Mouse (Mus musculus) heart, embryonic 10.5 days (tissue): Measurements from ENCODE around the gene Slc41a3. TPM values are rescaled to one million over a fixed set of nuclear protein-coding genes. Genes with fewer than 3 reads are reported as not detected.

Source experiments
- DNase-seq: peaks from one replicate; pipeline ENCODE4 v3.0.0-alpha.2; 2017; ENCODE audit warnings: low spot score
- H3K27ac ChIP-seq: fragments of 300-500 bp; sonication (generic); 2 replicates; pipeline ENCODE4 v1.5.1; 2016; ENCODE audit warnings: mild to moderate bottlenecking
- H3K27me3 ChIP-seq: fragments of 300-500 bp; sonication (generic); 2 replicates; pipeline ENCODE4 v1.6.1; 2016; ENCODE audit warnings: mild to moderate bottlenecking; ENCODE audit not compliant: poor library complexity, insufficient read depth, severe bottlenecking
- H3K36me3 ChIP-seq: fragments of 300-500 bp; sonication (generic); 2 replicates; pipeline ENCODE4 v1.6.1; 2016; ENCODE audit warnings: mild to moderate bottlenecking, moderate library complexity
- H3K4me1 ChIP-seq: fragments of 300-500 bp; sonication (generic); 2 replicates; pipeline ENCODE4 v1.6.1; 2016; ENCODE audit warnings: mild to moderate bottlenecking
- H3K4me3 ChIP-seq: fragments of 300-500 bp; sonication (generic); 2 replicates; pipeline ENCODE4 v1.5.1; 2016; ENCODE audit warnings: mild to moderate bottlenecking, moderate library complexity
- H3K9me3 ChIP-seq: fragments of 300-500 bp; sonication (generic); 2 replicates; pipeline ENCODE4 v1.6.1; 2016; ENCODE audit warnings: mild to moderate bottlenecking, moderate library complexity
- WGBS: fragments of 180-500 bp; shearing (Covaris S2); methylation state at CpG from one replicate; pipeline ENCODE4 v1.1.7; 2016; 5-methylcytosine and 5-hydroxymethylcytosine counted together
- polyA plus RNA-seq: library from polyadenylated mRNA; unstranded; fragments of >200 nt; fragmentation: Nextera tagmentation; extraction: Ambion mirVana; gene quantifications from 2 replicates; pipeline ENCODE4 v1.2.1, GENCODE M21; 2016

Slc41a3 gene
- 8.2 and 9.4 TPM in 2 replicates for polyA plus RNA-seq

GRCm38 (mm10) chr6:90604533-90605297 lies at the start of gene Slc41a3:
Gene Slc41a3 (plus strand): TSS chr6:90604725.
- Histone ChIP-seq H3K27ac (peak within 1 kb of the TSS; percentile 89), H3K4me1 (peaks cover 52% of the 10 kb centered on the region), H3K4me3 (peak within 1 kb of the TSS; percentile 77), H3K27me3 (peaks cover 26% of the 10 kb centered on the region), H3K9me3 (no peaks in the 10 kb centered on the region), H3K36me3 (no peaks in the 10 kb centered on the region)
- WGBS: 1% methylated on average over 49 of the region's 49 CpGs
- DNase-seq: peak; percentile 96

GRCm38 (mm10) chr6:90556534-90557058 lies 47.9 kb upstream of the Slc41a3 start:
- Histone ChIP-seq H3K27me3 (peaks cover 16% of the 10 kb centered on the region), H3K4me3 (no peak overlapping the region), H3K4me1 (peaks cover 17% of the 10 kb centered on the region), H3K36me3 (no peaks in the 10 kb centered on the region), H3K9me3 (no peaks in the 10 kb centered on the region), H3K27ac (no peak overlapping the region)
- DNase-seq: no peak
- 28% methylated on average over 2 of the region's 2 CpGs for WGBS

- WGBS: 82% methylated on average over 7 of the region's 7 CpGs
- no peak overlapping the region for H3K4me3 ChIP-seq
- peaks cover 14% of the 10 kb centered on the region; the same call in 1 of the 2 replicates for H3K27me3 ChIP-seq
- no peak for DNase-seq
- no peak overlapping the region for H3K27ac ChIP-seq
- H3K9me3 ChIP-seq: no peaks in the 10 kb centered on the region
- no peaks in the 10 kb centered on the region for H3K36me3 ChIP-seq
- peaks cover 16% of the 10 kb centered on the region; the same call in 1 of the 2 replicates for H3K4me1 ChIP-seq
Observed at GRCm38 (mm10) chr6:90557077-90557476, 47.4 kb upstream of the Slc41a3 start.

- 73% methylated on average over 6 of the region's 6 CpGs for WGBS
- Histone ChIP-seq H3K4me3 (no peak overlapping the region), H3K9me3 (no peaks in the 10 kb centered on the region), H3K27me3 (peaks cover 19% of the 10 kb centered on the region; the same call in 1 of the 2 replicates), H3K4me1 (peaks cover 16% of the 10 kb centered on the region; the same call in 1 of the 2 replicates), H3K27ac (no peak overlapping the region), H3K36me3 (no peaks in the 10 kb centered on the region)
- DNase-seq: no peak
Observed at GRCm38 (mm10) chr6:90557829-90558693, 46.5 kb upstream of the Slc41a3 start.

GRCm38 (mm10) chr6:90560390-90561058 lies 44.0 kb upstream of the Slc41a3 start:
- DNase-seq: no peak
- Histone ChIP-seq H3K9me3 (no peaks in the 10 kb centered on the region), H3K4me1 (peaks cover 32% of the 10 kb centered on the region; the same call in 1 of the 2 replicates), H3K4me3 (no peak overlapping the region), H3K36me3 (no peaks in the 10 kb centered on the region), H3K27ac (no peak overlapping the region), H3K27me3 (peaks cover 14% of the 10 kb centered on the region; the same call in 1 of the 2 replicates)
- WGBS: 65% methylated on average over 3 of the region's 3 CpGs

- no peaks in the 10 kb centered on the region for H3K36me3 ChIP-seq
- no peak for DNase-seq
- H3K27me3 ChIP-seq: peaks cover 15% of the 10 kb centered on the region; the same call in 1 of the 2 replicates
- WGBS: 37% methylated on average over 2 of the region's 2 CpGs
- H3K9me3 ChIP-seq: no peaks in the 10 kb centered on the region
- no peak overlapping the region for H3K4me3 ChIP-seq
- no peak overlapping the region for H3K27ac ChIP-seq
- peaks cover 34% of the 10 kb centered on the region; the same call in 1 of the 2 replicates for H3K4me1 ChIP-seq
Observed at GRCm38 (mm10) chr6:90561234-90561781, 43.2 kb upstream of the Slc41a3 start.

- Histone ChIP-seq H3K36me3 (no peaks in the 10 kb centered on the region), H3K4me1 (peaks cover 24% of the 10 kb centered on the region; the same call in 1 of the 2 replicates), H3K4me3 (no peak overlapping the region), H3K27ac (no peak overlapping the region), H3K9me3 (no peaks in the 10 kb centered on the region), H3K27me3 (peaks cover 31% of the 10 kb centered on the region; the same call in 1 of the 2 replicates)
- WGBS: 58% methylated on average over 9 of the region's 9 CpGs
- no peak for DNase-seq
Observed at GRCm38 (mm10) chr6:90564240-90564639, 40.3 kb upstream of the Slc41a3 start.

GRCm38 (mm10) chr6:90565357-90566215 lies 38.9 kb upstream of the Slc41a3 start:
- WGBS: 55% methylated on average over 13 of the region's 13 CpGs
- Histone ChIP-seq H3K9me3 (no peaks in the 10 kb centered on the region), H3K27me3 (peaks cover 33% of the 10 kb centered on the region; the same call in 1 of the 2 replicates), H3K4me3 (no peak overlapping the region), H3K4me1 (peaks cover 24% of the 10 kb centered on the region; the same call in 1 of the 2 replicates), H3K36me3 (no peaks in the 10 kb centered on the region), H3K27ac (no peak overlapping the region)
- no peak for DNase-seq

GRCm38 (mm10) chr6:90567486-90567885 lies 37.0 kb upstream of the Slc41a3 start:
- no peak for DNase-seq
- H3K4me3 ChIP-seq: no peak overlapping the region
- peaks cover 24% of the 10 kb centered on the region; the same call in 1 of the 2 replicates for H3K4me1 ChIP-seq
- H3K27me3 ChIP-seq: peaks cover 33% of the 10 kb centered on the region; the same call in 1 of the 2 replicates
- no peaks in the 10 kb centered on the region for H3K9me3 ChIP-seq
- H3K36me3 ChIP-seq: no peaks in the 10 kb centered on the region
- 82% methylated on average over 3 of the region's 3 CpGs for WGBS
- H3K27ac ChIP-seq: no peak overlapping the region

- H3K36me3 ChIP-seq: no peaks in the 10 kb centered on the region
- no peaks in the 10 kb centered on the region for H3K9me3 ChIP-seq
- H3K4me3 ChIP-seq: no peak overlapping the region
- no peak for DNase-seq
- 62% methylated on average over 3 of the region's 3 CpGs for WGBS
- no peak overlapping the region for H3K27ac ChIP-seq
- H3K27me3 ChIP-seq: peaks cover 32% of the 10 kb centered on the region; the same call in 1 of the 2 replicates
- peaks cover 24% of the 10 kb centered on the region; the same call in 1 of the 2 replicates for H3K4me1 ChIP-seq
Observed at GRCm38 (mm10) chr6:90567928-90568327, 36.6 kb upstream of the Slc41a3 start.

- H3K27ac ChIP-seq: no peak overlapping the region
- H3K36me3 ChIP-seq: no peaks in the 10 kb centered on the region
- no peaks in the 10 kb centered on the region for H3K9me3 ChIP-seq
- H3K4me3 ChIP-seq: no peak overlapping the region
- no peak for DNase-seq
- 79% methylated on average over 4 of the region's 4 CpGs for WGBS
- H3K4me1 ChIP-seq: peaks cover 24% of the 10 kb centered on the region; the same call in 1 of the 2 replicates
- peaks cover 32% of the 10 kb centered on the region; the same call in 1 of the 2 replicates for H3K27me3 ChIP-seq
Observed at GRCm38 (mm10) chr6:90568721-90569120, 35.8 kb upstream of the Slc41a3 start.
